Mouse (Mus musculus) heart, postnatal 0 days (tissue): ENCODE measurements around the gene Ccdc88c. TPM values are rescaled to one million over a fixed set of nuclear protein-coding genes. Genes with fewer than 3 reads are reported as not detected.

Experiments used
- ATAC-seq: fragments of 200-750 bp; cut with Nextera tagmentation; 2 replicates; pipeline ENCODE4 v1.8.0; 2017; ENCODE audit warnings: low read depth, moderate number of reproducible peaks, moderate library complexity; ENCODE audit not compliant: insufficient read depth
- DNase-seq: peaks from one replicate; pipeline ENCODE4 v3.0.0-alpha.2; 2016; ENCODE audit warnings: low spot score
- H3K27ac ChIP-seq: fragments of 300-500 bp; sonication (generic); 2 replicates; pipeline ENCODE4 v1.5.1; 2014; ENCODE audit warnings: low read depth, mild to moderate bottlenecking
- H3K27me3 ChIP-seq: fragments of 300-500 bp; sonication (generic); 2 replicates; pipeline ENCODE4 v1.6.1; 2014; ENCODE audit warnings: low read length, mixed read lengths; ENCODE audit not compliant: control insufficient read depth, insufficient read depth
- H3K36me3 ChIP-seq: fragments of 300-500 bp; sonication (generic); replicated peaks from 2 replicates; pipeline ENCODE4 v1.6.1; 2014; ENCODE audit warnings: low read length, mixed read lengths; ENCODE audit not compliant: control insufficient read depth, insufficient read depth
- H3K4me1 ChIP-seq: fragments of 300-500 bp; sonication (generic); 2 replicates; pipeline ENCODE4 v1.6.1; 2014; ENCODE audit warnings: antibody characterized with exemption; ENCODE audit not compliant: control insufficient read depth, insufficient read depth
- H3K4me2 ChIP-seq: fragments of 300-500 bp; sonication (generic); 2 replicates; pipeline ENCODE4 v1.6.1; 2014; ENCODE audit warnings: low read depth, mild to moderate bottlenecking, low read length, moderate library complexity
- H3K4me3 ChIP-seq: fragments of 300-500 bp; sonication (generic); 2 replicates; pipeline ENCODE4 v1.5.1; 2014; ENCODE audit warnings: low read depth, low read length
- H3K9ac ChIP-seq: fragments of 300-500 bp; sonication (generic); replicated peaks from 2 replicates; pipeline ENCODE4 v1.6.1; 2014; ENCODE audit warnings: low read depth, low read length, mixed read lengths
- H3K9me3 ChIP-seq: fragments of 300-500 bp; sonication (generic); replicated peaks from 2 replicates; pipeline ENCODE4 v1.6.1; 2016; ENCODE audit warnings: low read length; ENCODE audit not compliant: control insufficient read depth
- CTCF ChIP-seq: IDR thresholded peaks from 2 replicates; pipeline ENCODE4 v1.5.1; 2016; ENCODE audit warnings: antibody characterized with exemption, control low read depth, low read depth
- EP300 ChIP-seq: IDR thresholded peaks from 2 replicates; pipeline ENCODE4 v1.6.1; 2016; ENCODE audit warnings: antibody characterized with exemption, low read depth
- WGBS: fragments of 180-500 bp; shearing (Covaris S2); extraction: QIAGEN DNeasy Blood & Tissue Kit; methylation state at CpG from one replicate; pipeline ENCODE4 v1.1.7; 2014; 5-methylcytosine and 5-hydroxymethylcytosine counted together
- polyA plus RNA-seq: library from polyadenylated mRNA; unstranded; fragments of >200 nt; fragmentation: Nextera tagmentation; extraction: Ambion mirVana; gene quantifications from 2 replicates; pipeline ENCODE4 v1.2.1, GENCODE M21; 2015
- total RNA-seq: library from RNA; depleted of rRNA; stranded (reverse); fragments of >200 nt; gene quantifications from 2 replicates; pipeline ENCODE4 v1.2.3, GENCODE M21; 2014; ENCODE audit warnings: low replicate concordance

The Ccdc88c gene
- total and polyA plus RNA-seq, 2 experiments from 2014 or later = 1.6 to 4.7 TPM

DNA sequence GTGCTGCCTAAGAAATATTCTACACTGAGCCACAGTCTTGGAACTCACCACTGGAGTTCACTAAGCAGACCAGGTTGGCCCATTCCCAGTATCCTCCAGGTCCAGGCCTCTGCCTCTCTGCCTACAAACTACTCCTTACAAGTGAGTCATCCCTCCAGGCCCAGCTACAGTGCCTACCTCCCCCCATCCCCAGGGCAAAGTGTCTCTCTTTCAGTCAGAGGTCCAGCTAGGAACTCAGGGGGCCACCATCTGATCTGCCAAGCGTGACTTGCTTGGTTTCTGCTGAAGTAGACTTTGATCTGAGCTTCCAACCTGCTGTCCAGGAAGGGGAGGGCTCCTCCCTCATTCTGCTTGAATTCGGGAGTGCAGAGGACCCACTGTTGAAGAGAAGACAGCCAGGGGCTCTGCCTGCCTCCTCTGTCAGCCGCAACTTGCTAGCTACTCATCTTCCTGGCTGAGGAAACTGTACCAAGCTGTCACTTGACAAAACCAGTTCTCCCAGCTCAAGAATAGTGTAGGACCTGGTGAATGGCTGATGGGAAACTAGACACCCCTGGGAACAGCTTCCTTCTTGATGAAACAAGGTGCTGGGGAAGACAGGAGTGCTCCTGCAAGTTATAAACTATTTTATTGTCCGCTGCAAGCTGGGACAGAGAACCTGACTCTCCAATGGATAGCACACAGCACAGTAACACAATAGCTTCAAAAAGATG lies 25.9 kb downstream of the Ccdc88c start:
- Histone ChIP-seq H3K9ac (no peak overlapping the region), H3K4me3 (no peak overlapping the region), H3K9me3 (no peaks in the 10 kb centered on the region), H3K27me3 (peaks cover 4% of the 10 kb centered on the region; the same call in 1 of the 2 replicates), H3K4me1 (peaks cover 8% of the 10 kb centered on the region; the same call in 1 of the 2 replicates), H3K36me3 (no peaks in the 10 kb centered on the region), H3K27ac (no peak overlapping the region), H3K4me2 (no peak overlapping the region)
- no peak for DNase-seq
- TF ChIP-seq EP300 (no peak), CTCF (no peak)
- 66% methylated on average over 4 of the region's 4 CpGs for WGBS
- ATAC-seq = no peak

DNA sequence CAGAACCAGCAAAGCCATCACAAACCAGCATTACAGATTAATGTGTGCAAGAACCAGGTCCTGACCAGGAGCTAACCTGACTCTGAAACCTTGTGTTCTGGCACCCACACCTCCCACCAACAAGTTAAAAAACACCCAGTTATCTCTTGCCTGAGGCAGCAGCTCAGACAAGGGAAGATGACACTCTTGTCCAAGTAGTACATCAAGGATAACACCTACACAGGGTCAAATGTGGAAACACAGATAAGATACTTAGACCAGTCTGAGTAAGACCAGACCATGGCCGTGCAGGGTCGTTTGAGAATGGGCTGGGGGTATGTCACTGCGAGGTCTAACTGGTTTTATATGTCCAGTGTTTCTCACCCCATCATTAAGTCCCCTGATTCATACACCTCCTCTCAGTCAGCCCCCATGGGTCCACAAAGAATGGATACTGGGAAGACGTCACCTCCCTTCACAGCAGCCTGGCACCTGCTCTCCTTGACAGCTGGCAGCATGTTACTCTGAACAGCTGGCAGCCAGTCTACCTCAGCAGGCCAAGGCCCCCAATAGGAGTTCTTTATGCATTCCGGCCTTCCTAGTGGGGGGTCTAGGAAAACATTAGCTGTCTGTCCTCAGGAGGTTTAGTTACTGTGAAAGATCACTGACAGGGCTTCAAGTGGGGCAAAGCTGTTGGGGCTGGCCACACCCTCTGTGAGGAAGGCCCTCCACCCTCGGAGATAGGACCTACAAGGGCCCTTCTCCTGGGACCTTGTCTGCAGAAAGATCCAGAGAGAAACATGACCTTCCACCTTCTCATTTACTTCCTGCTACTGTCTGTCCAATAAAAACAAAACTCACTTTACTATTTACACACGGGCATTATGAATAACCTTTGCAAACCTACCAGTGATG lies 29.5 kb downstream of the Ccdc88c start:
- DNase-seq (no peak), ATAC-seq (no peak)
- Histone ChIP-seq H3K9ac (no peak overlapping the region), H3K27ac (no peak overlapping the region), H3K27me3 (peaks cover 4% of the 10 kb centered on the region; the same call in 1 of the 2 replicates), H3K9me3 (no peaks in the 10 kb centered on the region), H3K4me2 (no peak overlapping the region), H3K36me3 (no peaks in the 10 kb centered on the region), H3K4me1 (0 out of 2 replicates have a peak, but pooled peaks cover 6% of the 10 kb centered on the region), H3K4me3 (no peak overlapping the region)
- TF ChIP-seq EP300 (no peak), CTCF (no peak)
- WGBS = 39% methylated on average over 7 of the region's 7 CpGs

DNA sequence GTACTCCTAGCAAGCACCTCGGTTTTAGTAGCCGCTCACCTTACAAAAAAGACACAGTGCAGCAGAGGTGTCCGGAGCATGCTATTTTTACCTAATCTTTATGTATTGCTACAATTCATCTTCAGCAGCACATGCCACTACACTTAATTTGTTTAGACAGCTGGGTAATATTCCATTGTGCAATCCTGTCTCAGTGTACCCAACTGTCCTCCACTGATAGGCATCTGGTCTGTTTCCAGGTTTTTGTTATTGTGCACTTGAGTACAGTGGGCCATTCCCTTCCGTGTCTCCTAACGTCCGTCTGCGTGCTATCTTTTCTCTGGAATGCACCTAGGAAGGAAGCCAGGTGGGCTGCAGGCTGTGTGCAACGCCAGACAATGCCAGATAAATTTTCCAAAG lies 30.3 kb downstream of the Ccdc88c start:
- H3K36me3 ChIP-seq = no peaks in the 10 kb centered on the region
- no peaks in the 10 kb centered on the region for H3K27me3 ChIP-seq
- ATAC-seq (no peak), DNase-seq (no peak)
- no peak overlapping the region for H3K4me3 ChIP-seq
- H3K27ac ChIP-seq = no peak overlapping the region
- 0 out of 2 replicates have a peak, but pooled peaks cover 6% of the 10 kb centered on the region for H3K4me1 ChIP-seq
- 35% methylated on average over 8 of the region's 8 CpGs for WGBS
- H3K9me3 ChIP-seq = no peaks in the 10 kb centered on the region
- H3K4me2 ChIP-seq = no peak overlapping the region
- H3K9ac ChIP-seq = no peak overlapping the region
- TF ChIP-seq EP300 (no peak), CTCF (no peak)

DNA sequence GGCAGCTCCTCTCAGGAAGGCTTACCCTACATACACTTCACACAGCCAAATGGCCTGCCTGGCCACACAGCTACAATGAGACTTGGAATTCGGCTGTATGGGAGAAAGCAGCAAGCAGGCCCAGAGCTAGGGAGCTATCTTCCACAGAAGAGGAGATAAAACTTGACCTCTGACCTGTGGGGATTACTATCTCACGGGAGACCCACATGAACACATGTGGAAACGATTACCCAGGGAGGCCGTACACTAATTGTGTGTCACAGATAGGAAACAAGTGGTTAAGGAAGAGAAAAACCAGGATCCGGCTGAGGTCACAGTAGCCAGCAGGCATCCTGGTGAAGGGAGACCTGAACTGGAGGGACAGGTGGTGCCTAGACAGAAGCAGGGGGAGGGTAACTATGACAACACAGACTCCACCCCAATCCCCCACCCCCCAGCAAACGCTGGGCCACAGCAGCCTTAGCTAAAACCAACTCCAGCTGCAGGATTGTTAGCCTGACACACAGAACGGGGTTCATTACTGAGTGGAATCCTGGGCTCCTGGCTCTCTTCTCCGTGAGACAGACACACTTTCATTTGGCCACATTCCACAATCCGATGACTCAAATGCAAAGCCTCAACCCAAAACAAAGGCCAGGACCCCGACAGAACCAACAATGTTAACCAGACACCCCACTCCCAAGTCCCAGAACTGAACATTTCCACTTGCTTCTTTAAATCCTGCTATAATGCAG lies 30.9 kb downstream of the Ccdc88c start:
- no peak for ATAC-seq
- H3K27ac ChIP-seq = no peak overlapping the region
- 0 out of 2 replicates have a peak, but pooled peaks cover 6% of the 10 kb centered on the region for H3K4me1 ChIP-seq
- H3K4me3 ChIP-seq = no peak overlapping the region
- H3K36me3 ChIP-seq = no peaks in the 10 kb centered on the region
- no peak for DNase-seq
- H3K9ac ChIP-seq = no peak overlapping the region
- 26% methylated on average over 10 of the region's 10 CpGs for WGBS
- no peak overlapping the region for H3K4me2 ChIP-seq
- H3K27me3 ChIP-seq = no peaks in the 10 kb centered on the region
- H3K9me3 ChIP-seq = no peaks in the 10 kb centered on the region
- TF ChIP-seq CTCF (no peak), EP300 (no peak)

DNA sequence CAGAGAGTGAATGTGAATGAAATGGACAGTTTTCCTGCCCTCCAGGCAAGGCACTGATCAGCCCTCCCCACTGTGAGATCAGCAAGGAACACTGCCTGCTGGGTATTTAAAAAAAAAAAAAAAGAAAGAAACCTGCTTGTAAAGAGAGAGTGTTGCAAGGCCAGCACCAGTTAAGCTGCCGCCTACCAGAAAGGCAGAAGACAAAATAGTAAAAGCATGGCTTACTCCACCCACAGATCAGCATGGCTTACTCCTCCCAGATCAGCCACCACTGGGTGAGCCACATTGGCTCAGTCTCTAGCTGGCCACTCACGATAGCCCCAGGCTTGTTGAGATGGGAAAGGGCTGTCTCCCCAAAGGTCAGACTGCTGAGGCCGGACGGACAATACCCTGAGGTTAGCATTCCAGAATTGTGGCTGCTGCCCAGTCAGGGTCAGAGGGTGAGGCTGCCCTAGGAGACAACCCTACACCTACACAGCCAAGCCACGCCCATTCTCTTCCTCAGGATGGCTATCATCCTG lies 32.4 kb downstream of the Ccdc88c start:
- H3K36me3 ChIP-seq = no peaks in the 10 kb centered on the region

More for the DNA sequence above, 32.4 kb downstream of the Ccdc88c start:
- Histone ChIP-seq H3K9me3 (no peaks in the 10 kb centered on the region), H3K4me1 (0 out of 2 replicates have a peak, but pooled peaks cover 6% of the 10 kb centered on the region), H3K9ac (no peak overlapping the region), H3K4me2 (no peak overlapping the region), H3K27me3 (no peaks in the 10 kb centered on the region), H3K4me3 (no peak overlapping the region), H3K27ac (no peak overlapping the region)
- no peak for DNase-seq
- 70% methylated on average over 5 of the region's 5 CpGs for WGBS
- no peak for TF ChIP-seq CTCF
- no peak for TF ChIP-seq EP300
- ATAC-seq = no peak
